Mouse (Mus musculus): Measurements from ENCODE around the gene Spint5. TPM values are rescaled to one million over a fixed set of nuclear protein-coding genes. Genes with fewer than 3 reads are reported as not detected.
A peak's percentile ranks its signal among the peaks of the same experiment; 100 is the strongest.
"Not testable (repeated sequence)": the region's sequence is repeated elsewhere in the genome, so short reads cannot be mapped to it uniquely, and the experiment has no call there.

The Spint5 gene
- not detected for total RNA-seq (2021)

GRCm38 (mm10) chr2:164715005-164715404 lies at the start of gene Spint5:
Gene Spint5 (plus strand): TSS chr2:164715305.
- DNase-seq, result no peak
- intact Hi-C loops (cut with DNase I), result no loop called here

- intact Hi-C loops (cut with DNase I), result no loop called here
- DNase-seq, result no peak
Measured at GRCm38 (mm10) chr2:164670261-164670660, 44.8 kb upstream of the Spint5 start.

DNA sequence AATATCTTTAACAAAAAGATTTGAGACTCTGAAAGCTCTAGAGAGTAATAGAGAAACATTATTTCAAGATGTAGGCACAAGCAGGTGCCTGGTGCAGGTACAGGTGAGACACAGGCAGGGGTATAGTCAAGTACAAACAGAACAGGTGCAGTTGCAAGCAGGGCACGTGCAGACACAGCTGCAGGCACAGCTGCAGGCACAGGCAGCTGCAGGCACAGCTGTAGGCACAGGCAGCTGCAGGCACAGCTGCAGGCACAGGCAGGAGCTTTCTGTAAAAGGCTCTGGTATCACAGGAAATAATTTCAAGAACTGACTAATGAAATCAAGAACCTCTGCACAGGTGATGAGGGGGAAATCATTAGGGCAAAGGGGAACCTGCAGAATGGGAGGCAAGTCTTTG lies 44.2 kb upstream of the Spint5 start:
- DNase-seq, result no peak
- intact Hi-C loops (cut with DNase I), result no loop called here

- no peak for DNase-seq
- intact Hi-C loops (cut with DNase I), result no loop called here
Measured at GRCm38 (mm10) chr2:164673987-164674386, 41.1 kb upstream of the Spint5 start, which contains the start of gene Wfdc11. Gene Wfdc11 (minus strand): TSS chr2:164674087.

- intact Hi-C loops (cut with DNase I), result no loop called here
- no peak for DNase-seq
Measured at GRCm38 (mm10) chr2:164676103-164676502, 39.0 kb upstream of the Spint5 start.

- intact Hi-C loops (cut with DNase I), result no loop called here
- DNase-seq, result no peak
Measured at GRCm38 (mm10) chr2:164676916-164677685, 38.0 kb upstream of the Spint5 start.

DNA sequence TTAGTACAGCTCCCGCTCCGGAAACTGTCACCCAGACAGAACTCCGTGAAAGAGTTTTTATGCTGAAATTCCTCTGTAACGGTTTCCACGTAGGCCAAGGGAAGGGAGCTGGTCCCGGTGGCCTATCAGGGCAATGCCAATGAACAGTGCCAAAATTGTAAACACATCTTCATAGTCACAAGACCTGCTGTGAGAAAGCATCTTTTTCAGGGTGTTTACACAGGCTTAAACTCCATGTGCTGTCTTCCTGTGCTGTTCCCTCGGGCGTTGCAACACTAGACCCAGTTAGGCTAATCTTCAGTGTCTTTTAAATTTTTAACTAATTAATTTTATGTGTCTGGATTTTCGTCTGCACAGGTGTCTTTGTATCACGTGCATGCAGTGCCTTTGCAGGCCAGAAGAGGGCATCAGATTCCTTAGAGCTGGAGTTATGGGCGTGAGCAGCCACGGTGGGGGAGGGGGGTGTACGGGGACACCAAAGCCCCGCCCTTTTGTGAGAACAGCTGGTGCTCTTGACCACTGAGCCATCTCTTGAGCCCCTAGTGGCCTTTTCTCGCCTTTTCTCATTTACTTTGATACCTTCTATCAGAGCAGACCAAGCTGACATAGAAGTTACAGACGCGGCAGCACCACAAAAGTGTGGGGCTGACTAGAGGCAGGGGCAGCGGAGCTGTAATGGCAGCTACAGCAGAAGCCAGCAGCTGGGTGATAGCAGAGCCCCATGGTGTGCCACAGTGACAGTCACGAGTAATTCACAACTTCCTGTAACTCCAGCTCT lies 36.1 kb upstream of the Spint5 start:
- peak; percentile 39 to 63 for DNase-seq
- intact Hi-C loops (cut with DNase I), result no loop called here

- no peak for DNase-seq
- intact Hi-C loops (cut with DNase I), result loop anchor here (5.0 kb wide), 2 partner anchors 47 to 117 kb away; no protein-coding TSS in a partner anchor
Measured at GRCm38 (mm10) chr2:164679906-164680305, 35.2 kb upstream of the Spint5 start.

- intact Hi-C loops (cut with DNase I), result loop anchor here (5.0 kb wide), 2 partner anchors 42 to 112 kb away; no protein-coding TSS in a partner anchor
- no peak for DNase-seq
Measured at GRCm38 (mm10) chr2:164684807-164685206, 30.3 kb upstream of the Spint5 start, which contains the start of gene Wfdc13. Gene Wfdc13 (plus strand): TSS chr2:164685107.

- intact Hi-C loops (cut with DNase I), result no loop called here
- DNase-seq, result no peak
Measured at GRCm38 (mm10) chr2:164698201-164698600, 16.9 kb upstream of the Spint5 start, which contains the start of gene Spint4. Gene Spint4 (plus strand): TSS chr2:164698501.

- intact Hi-C loops (cut with DNase I), result no loop called here
- no peak for DNase-seq
Measured at GRCm38 (mm10) chr2:164700959-164701358, 14.1 kb upstream of the Spint5 start.

GRCm38 (mm10) chr2:164701761-164702160 lies 13.3 kb upstream of the Spint5 start:
- intact Hi-C loops (cut with DNase I), result no loop called here
- DNase-seq, result no peak

DNA sequence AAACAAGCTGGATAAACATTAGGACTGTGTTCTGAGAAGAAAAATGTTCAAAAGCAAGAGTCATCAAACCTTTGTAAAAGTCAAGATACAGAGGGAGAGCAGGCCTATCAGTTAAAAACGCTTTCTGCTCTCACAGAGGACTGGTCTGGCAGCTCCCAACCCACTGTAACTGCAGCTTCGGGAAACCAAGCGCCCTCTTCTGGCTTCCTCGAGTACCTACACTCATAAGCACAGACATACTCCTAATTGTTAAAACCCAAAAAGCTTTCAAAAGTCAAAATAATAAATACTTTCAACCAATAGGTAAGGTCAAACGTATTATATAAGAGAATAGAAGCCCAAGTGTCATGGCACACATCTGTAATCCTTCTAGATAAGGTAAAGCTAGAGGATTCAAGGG lies 10.9 kb upstream of the Spint5 start:
- DNase-seq, result no peak
- intact Hi-C loops (cut with DNase I), result no loop called here

GRCm38 (mm10) chr2:164705328-164705727 lies 9.8 kb upstream of the Spint5 start:
- intact Hi-C loops (cut with DNase I), result no loop called here

GRCm38 (mm10) chr2:164705991-164706390 lies 9.1 kb upstream of the Spint5 start:
- intact Hi-C loops (cut with DNase I), result no loop called here
- DNase-seq, result no peak

More at GRCm38 (mm10) chr2:164705328-164705727, 9.8 kb upstream of the Spint5 start:
- DNase-seq, result no peak

DNA sequence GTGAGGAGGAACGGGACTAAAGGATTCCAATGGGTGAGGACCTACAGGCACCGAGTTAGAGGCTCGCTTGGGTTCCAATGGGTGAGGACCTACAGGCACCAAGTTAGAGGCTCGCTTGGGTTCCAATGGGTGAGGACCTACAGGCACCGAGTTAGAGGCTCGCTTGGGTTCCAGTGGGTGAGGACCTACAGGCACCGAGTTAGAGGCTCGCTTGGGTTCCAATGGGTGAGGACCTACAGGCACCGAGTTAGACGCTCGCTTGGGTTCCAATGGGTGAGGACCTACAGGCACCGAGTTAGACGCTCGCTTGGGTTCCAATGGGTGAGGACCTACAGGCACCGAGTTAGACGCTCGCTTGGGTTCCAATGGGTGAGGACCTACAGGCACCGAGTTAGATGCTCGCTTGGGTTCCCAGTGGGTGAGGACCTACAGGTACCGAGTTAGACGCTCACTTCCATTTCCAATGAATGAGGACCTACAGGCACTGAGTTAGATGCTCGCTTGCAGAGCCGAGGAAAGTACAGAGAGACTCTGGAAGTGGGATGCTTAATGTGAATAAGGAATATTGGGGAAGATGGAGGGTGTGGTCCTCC lies 1.2 kb downstream of the Spint5 start:
- intact Hi-C loops (cut with DNase I); DNase-seq: not testable (repeated sequence)

DNA sequence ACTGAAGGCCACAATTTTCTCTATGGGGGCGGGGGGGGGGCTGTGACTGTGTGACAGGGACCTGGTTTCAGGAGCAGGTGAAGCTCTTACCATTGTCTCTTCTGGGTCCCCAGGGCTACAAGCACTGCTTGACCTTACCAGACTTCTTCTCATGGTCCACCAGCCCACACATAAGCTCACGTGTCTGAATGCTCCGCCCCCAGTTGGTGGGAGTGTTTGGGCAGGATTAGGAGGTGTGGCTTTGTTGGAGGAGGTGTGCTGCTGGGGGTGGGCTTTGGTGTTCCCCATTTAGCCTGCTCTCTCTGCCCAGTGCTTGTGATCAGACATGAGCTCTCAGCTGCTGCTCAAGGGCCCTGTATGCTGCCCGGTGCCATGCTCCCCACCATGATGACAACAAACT lies 8.2 kb downstream of the Spint5 start:
- no peak for DNase-seq
- intact Hi-C loops (cut with DNase I), result no loop called here

DNA sequence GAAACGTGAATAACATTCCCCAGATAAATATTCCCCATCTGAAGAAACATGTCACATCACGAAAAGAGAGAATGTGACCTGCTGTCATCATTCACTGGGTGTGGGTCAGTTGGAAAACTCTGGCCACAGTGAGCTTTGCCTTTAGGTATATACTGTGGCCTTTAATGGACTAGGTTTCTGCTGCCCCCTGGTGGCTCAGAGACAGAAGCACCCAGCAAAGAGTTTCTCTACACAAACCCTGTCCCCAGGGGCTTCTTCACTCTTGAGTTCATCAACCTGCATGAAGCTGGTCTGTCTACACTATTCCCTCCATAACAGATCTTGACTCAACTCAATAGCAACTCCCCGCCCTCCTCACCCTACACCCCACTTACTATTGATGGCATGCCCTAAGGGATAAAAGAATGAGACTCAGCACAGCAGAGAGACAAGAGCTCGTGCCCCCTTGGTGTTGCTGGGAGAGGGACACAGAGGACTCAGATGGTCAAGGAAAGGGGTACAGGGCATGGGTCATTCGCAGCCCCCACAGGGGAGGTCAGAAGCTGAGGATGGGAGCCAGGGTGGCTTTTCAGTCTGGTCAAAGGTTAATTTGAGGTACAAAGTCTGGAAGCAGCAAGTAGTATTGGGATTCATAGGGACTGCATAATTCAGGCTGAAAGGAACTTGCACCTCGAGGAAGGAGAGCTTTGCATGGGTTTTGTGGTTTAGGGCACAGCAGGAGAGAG lies 11.0 kb downstream of the Spint5 start:
- intact Hi-C loops (cut with DNase I), result loop anchor here (1.0 to 5.0 kb wide), 2 partner anchors 44 to 134 kb away; no protein-coding TSS in a partner anchor
- DNase-seq, result peak; percentile 55 to 75

GRCm38 (mm10) chr2:164731719-164732118 lies 16.6 kb downstream of the Spint5 start:
- DNase-seq, result no peak
- intact Hi-C loops (cut with DNase I), result no loop called here

DNA sequence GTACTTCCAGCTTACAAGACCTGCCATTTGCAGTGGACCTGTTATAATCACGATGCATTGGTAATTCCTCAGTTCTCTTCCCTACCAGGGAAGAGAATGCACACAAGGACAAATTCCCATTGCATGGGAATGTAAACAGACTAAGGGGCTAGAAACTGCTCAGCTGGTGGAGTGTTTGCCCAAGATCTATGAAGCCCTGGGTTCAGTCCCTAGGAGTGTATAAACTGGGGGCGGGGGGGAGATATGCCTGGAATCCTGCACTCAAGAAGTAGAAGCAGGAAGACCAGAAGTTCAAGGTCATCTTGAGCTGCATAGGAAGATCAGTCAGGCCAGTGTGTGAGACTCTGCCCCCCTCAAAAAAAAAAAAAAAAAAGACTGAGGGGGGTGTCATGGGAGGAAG lies 18.2 kb downstream of the Spint5 start:
- intact Hi-C loops (cut with DNase I), result no loop called here

More for the DNA sequence above, 18.2 kb downstream of the Spint5 start:
- DNase-seq, result no peak

Data from heart, postnatal 36 days (tissue).